Mouse (Mus musculus): Measurements from ENCODE around the gene Hdac10. TPM values are rescaled to one million over a fixed set of nuclear protein-coding genes. Genes with fewer than 3 reads are reported as not detected.

The Hdac10 gene
- 10 to 100 TPM; 14.7 to 19.3 (median 15.9) TPM for total RNA-seq (2022)

DNA sequence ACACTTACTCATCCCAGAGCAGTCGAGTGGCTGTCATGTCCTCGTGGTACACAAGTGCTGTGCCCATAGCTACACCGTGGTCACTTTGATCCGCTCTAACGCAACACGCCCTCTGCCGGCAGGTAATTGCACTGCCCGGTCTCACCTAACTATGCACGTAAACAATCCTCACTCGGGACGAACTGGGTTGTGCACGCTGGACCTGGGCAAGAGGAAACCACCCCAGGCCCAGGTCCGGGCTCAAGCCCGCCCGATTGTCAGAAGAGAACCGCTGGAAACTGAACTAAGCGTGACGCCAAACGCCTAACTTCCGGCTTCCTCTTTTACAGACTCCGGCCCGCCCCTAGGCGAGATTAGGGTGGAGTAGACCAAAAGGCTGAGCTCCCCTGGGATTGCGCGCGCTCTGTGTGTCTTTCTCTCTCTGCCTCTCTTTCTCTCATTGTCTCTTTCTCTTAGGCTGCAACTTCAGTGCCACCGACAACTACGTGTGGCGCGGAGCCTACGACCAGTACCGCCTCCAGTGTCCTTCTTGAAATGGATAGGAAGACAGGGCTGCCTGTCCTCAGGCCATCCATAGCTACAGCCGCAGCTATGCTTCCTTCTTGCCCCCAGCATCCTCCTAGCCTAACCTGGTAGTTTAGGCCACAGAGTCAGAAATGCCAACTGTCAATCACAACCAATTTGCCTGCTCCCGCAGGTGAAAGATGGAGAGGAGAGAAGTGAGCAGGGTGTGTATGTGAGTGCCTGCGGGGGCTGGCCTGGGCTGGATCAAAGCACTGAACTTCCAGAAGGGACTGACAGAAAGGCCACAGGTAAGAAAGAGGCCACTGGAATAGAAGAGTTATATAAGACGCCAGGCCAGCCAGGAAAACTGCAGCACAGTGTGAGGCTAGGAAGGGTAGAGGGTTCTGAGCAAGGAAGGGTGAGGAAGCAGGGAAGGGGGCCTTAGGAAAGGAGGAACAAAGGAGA is at the start of gene Hdac10:
Gene Hdac10, minus strand, starts transcription at position 319 of the 969 bp plus-strand sequence.
- DNase-seq (ENCODE audit: low spot score in 2 of 2), result peak; percentile 72 to 86

GRCm38 (mm10) chr15:89177576-89178259 is 49.2 kb upstream of the Hdac10 start:
- no peak for DNase-seq (ENCODE audit: low spot score in 2 of 2)

- DNase-seq (ENCODE audit: low spot score in 2 of 2), result no peak
Measured at GRCm38 (mm10) chr15:89177121-89177520, 48.6 kb upstream of the Hdac10 start.

GRCm38 (mm10) chr15:89175411-89176155 is 47.1 kb upstream of the Hdac10 start:
- DNase-seq (ENCODE audit: low spot score in 2 of 2), result no peak

DNA sequence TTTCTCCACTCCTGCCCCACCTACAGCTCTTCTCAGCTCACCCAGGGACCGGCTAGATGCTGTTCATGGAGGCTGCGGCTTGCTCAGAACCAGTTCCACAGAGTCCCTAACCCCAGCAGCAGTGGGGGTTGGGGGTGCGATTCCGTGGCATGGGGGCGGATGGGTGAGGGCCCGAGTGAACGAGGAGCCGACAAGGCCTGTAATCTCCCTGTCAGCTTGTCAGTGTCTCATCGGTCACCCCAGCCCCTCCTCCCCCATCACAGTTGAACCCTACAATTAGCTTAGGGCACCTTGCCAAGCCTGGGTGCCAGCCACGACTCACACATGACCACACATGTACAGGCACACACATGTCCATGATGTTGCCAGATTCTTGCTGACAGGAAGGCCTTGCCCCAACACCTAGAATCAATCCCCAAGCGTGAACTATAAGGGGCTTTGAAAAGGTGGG is 46.4 kb upstream of the Hdac10 start:
- DNase-seq (ENCODE audit: low spot score in 2 of 2), result no peak

GRCm38 (mm10) chr15:89173906-89174214 is 45.4 kb upstream of the Hdac10 start:
- DNase-seq (ENCODE audit: low spot score in 2 of 2), result no peak

DNA sequence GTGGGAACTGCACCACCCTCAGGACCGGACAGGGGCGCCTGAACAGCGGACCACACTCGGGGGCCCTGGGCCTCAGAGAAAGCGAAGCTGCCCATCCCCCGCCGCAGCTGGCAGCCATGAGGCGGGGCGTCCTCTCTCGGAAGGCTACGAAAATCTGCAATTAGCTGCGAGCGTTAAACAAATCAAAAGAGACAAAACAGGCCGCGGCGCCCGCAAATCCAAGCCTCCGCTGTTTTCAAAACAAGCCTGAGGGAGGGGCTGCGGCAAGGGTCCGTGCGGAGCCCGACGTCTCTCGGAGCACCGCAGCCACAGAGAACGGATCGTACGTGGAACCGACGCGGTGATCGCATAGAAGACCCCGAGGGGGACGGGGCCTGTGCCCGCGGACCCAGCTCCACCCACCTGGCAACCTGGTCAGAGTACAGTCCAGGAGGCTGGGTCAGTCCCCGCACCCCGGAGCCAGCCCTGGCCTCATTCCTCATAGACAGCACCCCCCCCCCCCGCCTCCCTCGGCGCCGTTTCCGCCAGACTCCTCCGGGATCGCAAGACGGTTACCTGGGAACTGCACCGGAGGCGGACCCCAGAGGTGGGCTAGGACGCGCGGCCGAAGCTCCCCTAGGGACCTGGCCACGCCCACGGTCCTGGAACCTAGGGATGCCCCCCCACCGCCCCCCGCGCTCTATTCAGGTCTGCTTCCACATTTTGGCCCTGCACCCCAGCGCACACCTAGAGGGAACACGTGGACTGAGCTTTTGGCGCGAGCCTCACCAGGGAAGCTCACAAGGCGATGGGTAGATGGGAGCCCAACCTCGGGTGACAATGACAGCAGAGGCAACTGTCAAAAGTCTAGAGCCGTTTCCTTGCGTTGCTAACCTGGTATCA is 44.8 kb upstream of the Hdac10 start:
- no peak for DNase-seq (ENCODE audit: low spot score in 2 of 2)

GRCm38 (mm10) chr15:89172276-89172935 is 43.9 kb upstream of the Hdac10 start:
- no peak for DNase-seq (ENCODE audit: low spot score in 2 of 2)

DNA sequence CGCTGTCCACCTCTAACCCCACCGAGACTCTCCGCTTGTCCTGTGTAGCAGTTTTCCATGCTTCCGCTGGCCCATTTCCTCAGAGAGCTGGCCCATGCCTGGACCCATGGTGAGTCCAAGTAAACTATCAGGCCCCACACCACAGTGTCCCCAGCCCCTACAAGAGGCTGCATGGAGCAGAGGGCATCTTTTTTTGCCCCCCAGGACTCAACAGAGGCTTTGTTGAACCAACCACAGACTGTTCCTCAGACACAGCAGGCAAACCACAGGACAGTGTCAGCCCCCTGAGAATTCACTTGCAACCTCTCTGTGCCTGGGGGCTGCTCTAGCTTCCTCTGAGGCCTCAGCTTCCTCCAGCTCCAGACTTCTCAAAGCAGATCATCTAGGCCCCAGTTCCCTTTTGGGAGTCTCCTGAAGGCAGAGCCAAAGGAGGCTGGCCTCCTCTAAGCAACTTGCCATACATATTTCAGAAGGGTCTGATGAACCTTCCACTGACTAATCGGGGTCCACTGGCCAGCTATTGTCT is 43.1 kb upstream of the Hdac10 start:
- DNase-seq (ENCODE audit: low spot score in 2 of 2), result no peak

GRCm38 (mm10) chr15:89170102-89170501 is 41.6 kb upstream of the Hdac10 start:
- no peak for DNase-seq (ENCODE audit: low spot score in 2 of 2)

GRCm38 (mm10) chr15:89169431-89169830 is 40.9 kb upstream of the Hdac10 start:
- peak; percentile 83 to 84 for DNase-seq (ENCODE audit: low spot score in 2 of 2)

DNA sequence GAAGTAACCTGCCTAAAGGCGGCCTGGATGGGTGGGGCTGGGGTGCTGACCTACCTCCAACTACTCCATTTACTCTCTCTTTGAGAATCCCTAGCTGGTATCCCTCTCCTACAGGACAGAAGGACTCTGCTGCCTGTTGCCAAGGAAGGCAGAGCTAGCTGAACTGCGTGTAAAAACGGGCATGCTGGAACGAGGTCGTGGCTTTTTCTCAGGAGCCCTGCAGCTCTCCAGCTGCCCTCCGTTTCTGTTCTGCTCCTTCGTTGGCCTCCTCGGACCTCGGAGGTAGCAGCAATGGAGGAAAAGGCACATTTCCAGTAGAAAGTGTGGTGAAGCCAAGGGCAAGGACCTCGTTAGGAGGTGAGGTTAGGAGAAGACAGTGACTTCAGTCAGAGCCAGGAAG is 40.4 kb upstream of the Hdac10 start:
- no peak for DNase-seq (ENCODE audit: low spot score in 2 of 2)

DNA sequence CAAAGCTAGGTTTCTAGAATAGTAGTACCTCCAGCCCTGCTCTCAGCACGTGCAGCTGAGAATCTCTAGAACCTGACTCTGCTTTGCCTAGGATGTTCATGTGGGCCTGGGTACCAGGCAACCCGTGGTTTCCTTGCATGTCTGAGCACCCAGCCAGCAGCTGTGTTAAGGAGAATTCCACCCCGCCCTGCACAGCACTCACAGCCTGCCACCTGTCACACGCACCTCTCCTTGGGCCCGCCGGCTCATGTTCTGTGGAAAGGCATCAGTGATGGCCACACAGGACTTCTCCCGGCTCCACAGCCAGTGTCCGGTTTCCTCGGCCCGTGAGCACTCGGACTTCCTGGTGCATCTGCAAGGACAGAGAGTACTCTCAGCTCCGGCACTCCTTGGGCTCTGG is 37.0 kb upstream of the Hdac10 start:
- no peak for DNase-seq (ENCODE audit: low spot score in 2 of 2)

DNA sequence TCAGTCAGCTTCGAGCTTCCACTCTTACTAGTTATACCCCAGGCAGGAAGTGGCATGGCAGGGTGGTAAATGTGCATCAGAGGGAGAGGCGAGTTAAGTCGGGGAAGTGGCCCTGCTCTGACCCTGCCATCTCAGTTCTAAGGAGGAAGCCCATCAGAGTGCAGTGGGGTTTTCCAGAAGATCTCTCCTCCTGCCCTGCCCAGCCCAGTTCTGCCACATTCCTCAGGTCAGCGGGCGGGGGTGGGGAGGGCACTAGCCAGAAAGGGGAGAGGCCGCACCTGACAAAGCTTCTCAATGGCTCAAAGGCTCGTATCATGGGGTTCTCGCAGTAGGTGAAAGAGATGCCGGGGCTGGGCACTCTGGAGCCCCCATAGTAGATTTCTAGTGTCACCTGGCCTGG is 32.9 kb upstream of the Hdac10 start:
- DNase-seq (ENCODE audit: low spot score in 2 of 2), result no peak

GRCm38 (mm10) chr15:89158516-89158915 is 30.0 kb upstream of the Hdac10 start:
- DNase-seq (ENCODE audit: low spot score in 2 of 2), result no peak

DNA sequence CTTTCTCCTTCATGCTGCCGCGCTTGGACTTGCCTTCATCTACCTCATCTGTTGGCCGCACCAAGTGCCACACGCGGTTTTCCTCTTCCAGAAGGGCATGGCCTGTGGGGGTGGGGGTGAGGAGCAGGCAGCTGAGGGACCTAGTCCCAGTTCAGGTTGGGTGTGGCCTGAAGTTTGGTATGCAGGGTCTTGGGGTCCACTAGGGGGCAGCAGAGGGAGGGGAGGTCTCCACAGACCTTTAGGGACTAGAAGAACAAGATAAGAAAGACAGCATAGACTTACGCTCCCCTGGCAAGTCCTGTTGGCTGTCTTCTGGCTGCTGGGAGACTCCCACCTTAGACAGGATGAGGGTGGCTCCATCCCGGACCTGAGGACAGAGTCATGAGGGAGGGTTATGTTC is 29.5 kb upstream of the Hdac10 start:
- DNase-seq (ENCODE audit: low spot score in 2 of 2), result peak in 1 of 2 experiments; percentile 56

- no peak for DNase-seq (ENCODE audit: low spot score in 2 of 2)
Measured at GRCm38 (mm10) chr15:89152312-89152711, 23.8 kb upstream of the Hdac10 start.

GRCm38 (mm10) chr15:89150041-89150390 is 21.5 kb upstream of the Hdac10 start:
- DNase-seq (ENCODE audit: low spot score in 2 of 2), result no peak

GRCm38 (mm10) chr15:89149271-89150040 is 21.0 kb upstream of the Hdac10 start, which contains the start of gene Mapk11:
Gene Mapk11, minus strand, starts transcription at chr15:89149628.
- no peak for DNase-seq (ENCODE audit: low spot score in 2 of 2)
